Mouse (Mus musculus) MEL (cell line): Measurements from ENCODE around the gene Vamp8. TPM values are rescaled to one million over a fixed set of nuclear protein-coding genes. Genes with fewer than 3 reads are reported as not detected.

ENCODE experiments used
- DNase-seq: peaks from one replicate; pipeline ENCODE4 v3.0.0; 2011; ENCODE audit warnings: low read depth, low spot score
- H3K27ac ChIP-seq: 2 replicates; pipeline ENCODE4 v1.5.1; 2012; ENCODE audit warnings: low read depth, mild to moderate bottlenecking, control low read depth, low read length, moderate library complexity; ENCODE audit not compliant: control insufficient read depth
- H3K27me3 ChIP-seq, 2 experiments: fragments of 150-350 bp in 1 of 2; sonication (generic) in 1 of 2; 2 replicates each; pipeline ENCODE4 v1.6.1; 2012; ENCODE audit warnings: low read length in 2 of 2, mild to moderate bottlenecking in 2 of 2, improper control_type of control experiment in 1 of 2, moderate library complexity in 1 of 2; ENCODE audit not compliant: insufficient read depth in 2 of 2, control insufficient read depth in 1 of 2
- H3K36me3 ChIP-seq, 2 experiments: 2 replicates each; pipeline ENCODE4 v1.6.1; 2012 to 2014; ENCODE audit warnings: low read length in 2 of 2, improper control_type of control experiment in 1 of 2, inconsistent platforms in 1 of 2, mild to moderate bottlenecking in 1 of 2; ENCODE audit not compliant: insufficient read depth in 2 of 2, control insufficient read depth in 1 of 2
- H3K4me1 ChIP-seq, 2 experiments: fragments of 150-350 bp in 1 of 2; sonication (generic) in 1 of 2; 2 replicates each; pipeline ENCODE4 v1.6.1; 2012; ENCODE audit warnings: low read length in 2 of 2, improper control_type of control experiment in 1 of 2, mild to moderate bottlenecking in 1 of 2; ENCODE audit not compliant: insufficient read depth in 2 of 2, control insufficient read depth in 1 of 2
- H3K4me3 ChIP-seq, 2 experiments: fragments of 150-350 bp in 1 of 2; sonication (generic) in 1 of 2; 2 replicates each; pipeline ENCODE4 v1.5.1; 2012; ENCODE audit warnings: low read depth in 2 of 2, low read length in 2 of 2, mild to moderate bottlenecking in 2 of 2, moderate library complexity in 2 of 2, control low read depth in 1 of 2, improper control_type of control experiment in 1 of 2; ENCODE audit not compliant: control insufficient read depth in 1 of 2, insufficient read depth in 1 of 2
- H3K79me2 ChIP-seq: 2 replicates; pipeline ENCODE4 v1.6.1; 2012; ENCODE audit warnings: mild to moderate bottlenecking, low read length, moderate library complexity; ENCODE audit not compliant: control insufficient read depth, poor library complexity, insufficient read depth
- H3K9ac ChIP-seq: 2 replicates; pipeline ENCODE4 v1.6.1; 2012; ENCODE audit warnings: low read depth, mild to moderate bottlenecking, control low read depth, low read length, moderate library complexity; ENCODE audit not compliant: control insufficient read depth, poor library complexity, severe bottlenecking
- H3K9me3 ChIP-seq: fragments of 150-350 bp; sonication (generic); replicated peaks from 2 replicates; pipeline ENCODE4 v1.6.1; 2012; ENCODE audit warnings: mild to moderate bottlenecking, low read length, improper control_type of control experiment, moderate library complexity; ENCODE audit not compliant: insufficient read depth
- BHLHE40 ChIP-seq: IDR thresholded peaks from 2 replicates; pipeline ENCODE4 v1.6.1; 2012; ENCODE audit warnings: low read depth, mild to moderate bottlenecking, inconsistent platforms, low read length, improper control_type of control experiment, borderline replicate concordance
- CHD1 ChIP-seq: IDR thresholded peaks from 2 replicates; pipeline ENCODE4 v1.6.1; 2012; ENCODE audit warnings: low read depth, mild to moderate bottlenecking, inconsistent platforms, low read length, improper control_type of control experiment
- CHD2 ChIP-seq: IDR thresholded peaks from 2 replicates; pipeline ENCODE4 v1.6.1; 2011; ENCODE audit warnings: low read length, improper control_type of control experiment
- E2F4 ChIP-seq: IDR thresholded peaks from 2 replicates; pipeline ENCODE4 v1.6.1; 2011; ENCODE audit warnings: low read depth, low read length, improper control_type of control experiment, borderline replicate concordance
- EP300 ChIP-seq, 2 experiments: IDR thresholded peaks; 2 replicates each; pipeline ENCODE4 v1.6.1; 2011; ENCODE audit warnings: improper control_type of control experiment in 2 of 2, low read length in 2 of 2, low read depth in 1 of 2, mild to moderate bottlenecking in 1 of 2
- ETS1 ChIP-seq: IDR thresholded peaks from 2 replicates; pipeline ENCODE4 v1.6.1; 2012; ENCODE audit warnings: low read depth, mild to moderate bottlenecking, inconsistent platforms, low read length, improper control_type of control experiment, moderate library complexity
- GABPA ChIP-seq: IDR thresholded peaks from 2 replicates; pipeline ENCODE4 v1.6.1; 2012; ENCODE audit warnings: low read depth, mild to moderate bottlenecking, inconsistent platforms, low read length, improper control_type of control experiment, moderate library complexity
- GATA1 ChIP-seq: IDR thresholded peaks from 2 replicates; pipeline ENCODE4 v1.6.1; 2011; ENCODE audit warnings: low read depth, low read length, improper control_type of control experiment
- HCFC1 ChIP-seq: IDR thresholded peaks from 2 replicates; pipeline ENCODE4 v1.6.1; 2012; ENCODE audit warnings: low read depth, mild to moderate bottlenecking, inconsistent platforms, low read length, improper control_type of control experiment, moderate library complexity
- JUND ChIP-seq: IDR thresholded peaks from 2 replicates; pipeline ENCODE4 v1.6.1; 2011; ENCODE audit warnings: low read depth, mild to moderate bottlenecking, improper control_type of control experiment, low read length
- MAFK ChIP-seq: IDR thresholded peaks from 2 replicates; pipeline ENCODE4 v1.6.1; 2011; ENCODE audit warnings: low read depth, mild to moderate bottlenecking, low read length, improper control_type of control experiment, borderline replicate concordance
- MAX ChIP-seq: IDR thresholded peaks from 2 replicates; pipeline ENCODE4 v1.6.1; 2011; ENCODE audit warnings: low read length, improper control_type of control experiment
- MAZ ChIP-seq: IDR thresholded peaks from 2 replicates; pipeline ENCODE4 v1.6.1; 2012; ENCODE audit warnings: low read depth, mild to moderate bottlenecking, inconsistent platforms, low read length, improper control_type of control experiment
- MEF2A ChIP-seq: IDR thresholded peaks from 2 replicates; pipeline ENCODE4 v1.6.1; 2014; ENCODE audit warnings: low read depth, mild to moderate bottlenecking, inconsistent platforms, low read length, improper control_type of control experiment; ENCODE audit not compliant: poor library complexity, insufficient replicate concordance, severe bottlenecking; ENCODE audit errors: extremely low read depth
- MXI1 ChIP-seq: IDR thresholded peaks from 2 replicates; pipeline ENCODE4 v1.6.1; 2011; ENCODE audit warnings: mild to moderate bottlenecking, low read depth, low read length, improper control_type of control experiment
- MYB ChIP-seq: IDR thresholded peaks from 2 replicates; pipeline ENCODE4 v1.6.1; 2011; ENCODE audit warnings: mild to moderate bottlenecking, low read depth, low read length, improper control_type of control experiment
- NRF1 ChIP-seq: IDR thresholded peaks from 2 replicates; pipeline ENCODE4 v1.6.1; 2014; ENCODE audit warnings: low read depth, mild to moderate bottlenecking, inconsistent platforms, low read length, improper control_type of control experiment, moderate library complexity; ENCODE audit not compliant: poor library complexity, insufficient read depth, severe bottlenecking
- POLR2AphosphoS2 ChIP-seq: IDR thresholded peaks from 2 replicates; pipeline ENCODE4 v1.6.1; 2011; ENCODE audit warnings: low read length, improper control_type of control experiment
- POLR2AphosphoS5 ChIP-seq: IDR thresholded peaks from 2 replicates; pipeline ENCODE4 v1.6.1; 2012; ENCODE audit warnings: low read depth, borderline replicate concordance, mild to moderate bottlenecking, inconsistent platforms, low read length, moderate library complexity, mixed read lengths
- SIN3A ChIP-seq: IDR thresholded peaks from 2 replicates; pipeline ENCODE4 v1.6.1; 2012; ENCODE audit warnings: low read length, improper control_type of control experiment, inconsistent platforms
- SMC3 ChIP-seq: IDR thresholded peaks from 2 replicates; pipeline ENCODE4 v1.6.1; 2011; ENCODE audit warnings: low read depth, low read length, improper control_type of control experiment
- TBP ChIP-seq: IDR thresholded peaks from 2 replicates; pipeline ENCODE4 v1.8.0; 2011; ENCODE audit warnings: low read depth, low read length, improper control_type of control experiment
- UBTF ChIP-seq: IDR thresholded peaks from 2 replicates; pipeline ENCODE4 v1.6.1; 2012; ENCODE audit warnings: low read depth, mild to moderate bottlenecking, inconsistent platforms, low read length, improper control_type of control experiment, moderate library complexity, borderline replicate concordance; ENCODE audit not compliant: insufficient read depth
- USF1 ChIP-seq: IDR thresholded peaks from 2 replicates; pipeline ENCODE4 v1.6.1; 2014; ENCODE audit warnings: low read depth, mild to moderate bottlenecking, inconsistent platforms, low read length, improper control_type of control experiment, moderate library complexity
- USF2 ChIP-seq, 2 experiments: IDR thresholded peaks; 2 replicates each; pipeline ENCODE4 v1.6.1; 2011 to 2012; ENCODE audit warnings: improper control_type of control experiment in 2 of 2, low read length in 2 of 2, borderline replicate concordance in 1 of 2, inconsistent platforms in 1 of 2, low read depth in 1 of 2, mild to moderate bottlenecking in 1 of 2; ENCODE audit not compliant: insufficient read depth in 1 of 2
- ZC3H11A ChIP-seq: IDR thresholded peaks from 2 replicates; pipeline ENCODE4 v1.6.1; 2012; ENCODE audit warnings: low read depth, mild to moderate bottlenecking, inconsistent platforms, low read length, improper control_type of control experiment
- ZNF384 ChIP-seq: IDR thresholded peaks from 2 replicates; pipeline ENCODE4 v1.6.1; 2012; ENCODE audit warnings: low read depth, mild to moderate bottlenecking, inconsistent platforms, low read length, improper control_type of control experiment
- polyA plus RNA-seq, 2 experiments: library from polyadenylated mRNA; stranded (reverse) in 1 of 2; unstranded in 1 of 2; fragments of >175 nt in 1 of 2; fragments of >200 nt in 1 of 2; gene quantifications; 2 replicates each; pipeline versions ENCODE4 v1.2.1 to v1.2.4; 2012; ENCODE audit warnings: low replicate concordance in 2 of 2, low read depth in 1 of 2; ENCODE audit not compliant: insufficient read length in 2 of 2, insufficient read depth in 1 of 2, missing spikeins in 1 of 2
- total RNA-seq: library from RNA; depleted of rRNA; stranded (reverse); fragments of 300-350 nt; gene quantifications from 2 replicates; pipeline ENCODE4 v1.2.3, GENCODE M21; 2012

The Vamp8 gene
- total and polyA plus RNA-seq, 3 experiments, result 164 to 179 TPM; not detected in 1

DNA sequence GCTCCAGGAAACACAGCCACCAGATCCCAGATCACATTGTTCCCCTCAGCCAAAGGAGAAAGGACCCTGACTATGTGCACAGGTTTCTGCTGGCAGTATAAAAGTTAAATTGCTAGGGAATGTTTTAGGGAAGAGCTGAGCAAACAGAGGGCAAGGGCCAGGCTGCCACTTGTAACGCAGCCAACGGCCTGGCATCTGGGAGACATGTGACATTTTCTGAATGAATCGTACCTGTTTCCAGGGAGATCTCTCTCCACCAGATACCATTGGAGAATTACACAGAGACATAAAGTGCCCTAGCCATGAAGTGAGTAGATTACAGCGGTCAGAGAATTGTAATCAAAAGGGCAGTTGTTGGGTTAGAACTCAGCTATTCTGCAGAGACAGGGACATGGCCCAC lies 17.3 kb downstream of the Vamp8 start:
- Histone ChIP-seq H3K9me3 (no peaks in the 10 kb centered on the region), H3K9ac (no peak overlapping the region), H3K36me3 (peaks cover 13 to 41% of the 10 kb centered on the region in 2 experiments), H3K4me1 (peaks cover 6 to 32% of the 10 kb centered on the region in 2 experiments), H3K27ac (no peak overlapping the region), H3K27me3 (no peaks in the 10 kb centered on the region), H3K79me2 (peaks cover 44% of the 10 kb centered on the region), H3K4me3 (no peak overlapping the region)
- TF ChIP-seq CHD1, result no peak
- TF ChIP-seq USF2 (IDR thresholded peaks at IDR 0.05; ENCODE audit: borderline replicate concordance in 1 of 2, insufficient read depth in 1 of 2, low read depth in 1 of 2, low read length in 2 of 2), result no peak
- TF ChIP-seq UBTF, result no peak
- TF ChIP-seq E2F4, result no peak
- TF ChIP-seq ETS1, result no peak
- TF ChIP-seq CHD2, result no peak
- TF ChIP-seq MEF2A, result no peak
- no peak for TF ChIP-seq NRF1
- TF ChIP-seq MAFK, result no peak
- TF ChIP-seq SIN3A, result no peak
- TF ChIP-seq MXI1, result no peak
- no peak; the same call in 1 of the 2 replicates for TF ChIP-seq POLR2AphosphoS2
- no peak for TF ChIP-seq SMC3
- no peak for TF ChIP-seq JUND
- no peak for TF ChIP-seq MAZ
- no peak for TF ChIP-seq BHLHE40
- TF ChIP-seq POLR2AphosphoS5, result no peak
- no peak for TF ChIP-seq ZNF384
- TF ChIP-seq EP300 (IDR thresholded peaks at IDR 0.05; ENCODE audit: low read depth in 1 of 2, low read length in 2 of 2), result no peak
- TF ChIP-seq GATA1, result no peak
- DNase-seq, result no peak

DNA sequence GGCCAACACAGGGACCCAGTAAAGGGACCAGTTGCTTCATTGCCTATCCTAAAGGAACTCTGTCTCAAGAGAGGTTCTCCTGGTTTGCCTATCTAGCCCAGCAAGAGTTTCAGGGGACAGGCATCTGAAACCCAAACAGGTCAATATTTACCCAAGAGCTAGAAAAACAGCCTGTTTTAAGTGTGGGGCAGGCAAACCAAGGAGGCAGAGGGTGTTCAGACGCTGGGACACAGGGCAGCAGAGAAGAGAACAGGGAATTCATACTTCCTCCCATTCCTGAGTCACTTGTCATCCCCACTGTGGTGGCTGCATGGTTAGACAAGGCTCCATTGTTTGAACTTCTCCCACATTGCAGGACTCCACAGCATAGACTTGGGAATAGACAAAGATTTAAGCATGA lies 18.9 kb downstream of the Vamp8 start:
- no peak for DNase-seq
- Histone ChIP-seq H3K9ac (no peak overlapping the region), H3K27ac (no peak overlapping the region), H3K9me3 (no peaks in the 10 kb centered on the region), H3K4me1 (peaks cover 4 to 28% of the 10 kb centered on the region in 2 experiments), H3K27me3 (no peaks in the 10 kb centered on the region), H3K4me3 (no peak overlapping the region), H3K36me3 (peaks cover 8 to 30% of the 10 kb centered on the region in 2 experiments), H3K79me2 (peaks cover 30% of the 10 kb centered on the region)
- TF ChIP-seq TBP, result no peak
- no peak for TF ChIP-seq MAX
- no peak for TF ChIP-seq MAZ
- no peak for TF ChIP-seq MYB
- TF ChIP-seq CHD1, result no peak
- TF ChIP-seq UBTF, result no peak
- no peak for TF ChIP-seq MEF2A
- TF ChIP-seq USF1, result no peak
- no peak for TF ChIP-seq E2F4
- TF ChIP-seq CHD2, result no peak
- TF ChIP-seq USF2 (IDR thresholded peaks at IDR 0.05; ENCODE audit: borderline replicate concordance in 1 of 2, insufficient read depth in 1 of 2, low read depth in 1 of 2, low read length in 2 of 2), result no peak
- no peak for TF ChIP-seq MAFK
- TF ChIP-seq MXI1, result no peak
- no peak for TF ChIP-seq HCFC1
- no peak for TF ChIP-seq EP300 (IDR thresholded peaks at IDR 0.05; ENCODE audit: low read depth in 1 of 2, low read length in 2 of 2)
- no peak for TF ChIP-seq POLR2AphosphoS2
- TF ChIP-seq GABPA, result no peak
- TF ChIP-seq ETS1, result no peak
- no peak for TF ChIP-seq GATA1
- no peak for TF ChIP-seq ZC3H11A
